Mouse (Mus musculus) kidney, postnatal 36 days (tissue): ENCODE data around the gene Lmntd2.

Experiments
- DNase-seq, 2 experiments: peaks; one replicate each; pipeline ENCODE4 v3.0.0; 2021 to 2022; ENCODE audit warnings: mixed read lengths in 2 of 2

Gene Lmntd2

GRCm38 (mm10) chr7:141190220-141190619, 23.7 kb downstream of the Lmntd2 start:
- no peak for DNase-seq

- no peak for DNase-seq
Measured at GRCm38 (mm10) chr7:141188733-141189132, 25.1 kb downstream of the Lmntd2 start.

- no peak for DNase-seq
Measured at GRCm38 (mm10) chr7:141188194-141188593, 25.7 kb downstream of the Lmntd2 start.

- DNase-seq = peak; percentile 93 to 95
Measured at GRCm38 (mm10) chr7:141176173-141176572, 37.7 kb downstream of the Lmntd2 start.

- no peak for DNase-seq
Measured at GRCm38 (mm10) chr7:141175068-141175467, 38.8 kb downstream of the Lmntd2 start.

GRCm38 (mm10) chr7:141173323-141173850, 40.5 kb downstream of the Lmntd2 start:
- DNase-seq = no peak

GRCm38 (mm10) chr7:141172116-141173006, 41.5 kb downstream of the Lmntd2 start, which contains the start of gene Rnh1:
TSS of gene Rnh1 (minus strand) at chr7:141172857.
- peak; percentile 95 to 96 for DNase-seq

- DNase-seq = no peak
Measured at GRCm38 (mm10) chr7:141169866-141170265, 44.0 kb downstream of the Lmntd2 start.

- DNase-seq = no peak
Measured at GRCm38 (mm10) chr7:141169300-141169699, 44.6 kb downstream of the Lmntd2 start.

- peak; percentile 82 to 85 for DNase-seq
Measured at GRCm38 (mm10) chr7:141168518-141168953, 45.3 kb downstream of the Lmntd2 start.

- DNase-seq = peak; percentile 33 to 42
Measured at GRCm38 (mm10) chr7:141167901-141168517, 45.9 kb downstream of the Lmntd2 start.

GRCm38 (mm10) chr7:141164850-141165249, 49.0 kb downstream of the Lmntd2 start:
- no peak for DNase-seq

- DNase-seq = no peak
Measured at GRCm38 (mm10) chr7:141164397-141164796, 49.5 kb downstream of the Lmntd2 start.
